Mouse (Mus musculus) thymus, postnatal 14 days (tissue): Measurements from ENCODE around the gene Uncx.

Source experiments
- DNase-seq: peaks from one replicate; pipeline ENCODE4 v3.0.0; 2021

The Uncx gene

GRCm38 (mm10) chr5:139543214-139543613 is at the start of gene Uncx:
TSS of gene Uncx (plus strand) at chr5:139543494.
- no peak for DNase-seq

- DNase-seq = no peak
These were observed 49.6 kb upstream of the Uncx start for GRCm38 (mm10) chr5:139493690-139494089.

- peak; percentile 10 for DNase-seq
These were observed 48.1 kb upstream of the Uncx start for GRCm38 (mm10) chr5:139495019-139495669.

GRCm38 (mm10) chr5:139496939-139497338 is 46.4 kb upstream of the Uncx start:
- no peak for DNase-seq

- DNase-seq = no peak
These were observed 44.5 kb upstream of the Uncx start for GRCm38 (mm10) chr5:139498791-139499190.

- DNase-seq = no peak
These were observed 41.0 kb upstream of the Uncx start for GRCm38 (mm10) chr5:139502281-139502680.

- peak; percentile 80 for DNase-seq
These were observed 38.2 kb upstream of the Uncx start for GRCm38 (mm10) chr5:139505073-139505606.

GRCm38 (mm10) chr5:139506207-139506606 is 37.1 kb upstream of the Uncx start:
- DNase-seq = no peak

GRCm38 (mm10) chr5:139510682-139511366 is 32.5 kb upstream of the Uncx start:
- DNase-seq = peak; percentile 47

- no peak for DNase-seq
These were observed 31.1 kb upstream of the Uncx start for GRCm38 (mm10) chr5:139512201-139512600.

GRCm38 (mm10) chr5:139516281-139516680 is 27.0 kb upstream of the Uncx start:
- no peak for DNase-seq

- no peak for DNase-seq
These were observed 23.0 kb upstream of the Uncx start for GRCm38 (mm10) chr5:139520069-139520834.

- DNase-seq = no peak
These were observed 21.3 kb upstream of the Uncx start for GRCm38 (mm10) chr5:139521987-139522386.

- DNase-seq = no peak
These were observed 14.4 kb upstream of the Uncx start for GRCm38 (mm10) chr5:139528851-139529250.

GRCm38 (mm10) chr5:139535386-139535919 is 7.8 kb upstream of the Uncx start:
- no peak for DNase-seq

- peak; percentile 62 for DNase-seq
These were observed 6.9 kb upstream of the Uncx start for GRCm38 (mm10) chr5:139536211-139536910.

GRCm38 (mm10) chr5:139536911-139537738 is 6.2 kb upstream of the Uncx start:
- no peak for DNase-seq

GRCm38 (mm10) chr5:139537739-139538135 is 5.6 kb upstream of the Uncx start:
- DNase-seq = no peak

- DNase-seq = no peak
These were observed 1.9 kb upstream of the Uncx start for GRCm38 (mm10) chr5:139541151-139542042.

GRCm38 (mm10) chr5:139542043-139542365 is 1.3 kb upstream of the Uncx start:
- no peak for DNase-seq

- DNase-seq = no peak
These were observed 738 bp upstream of the Uncx start for GRCm38 (mm10) chr5:139542556-139542955.
